Mouse (Mus musculus) adrenal gland, postnatal 25 days (tissue): ENCODE data around the gene Efcab9. TPM values are rescaled to one million over a fixed set of nuclear protein-coding genes. Genes with fewer than 3 reads are reported as not detected.
A peak's percentile ranks its signal among the peaks of the same experiment; 100 is the strongest.

Experiments
- DNase-seq: peaks from one replicate; pipeline ENCODE4 v3.0.0; 2021; ENCODE audit warnings: mixed read lengths
- total RNA-seq: library from RNA; stranded (reverse); gene quantifications from 2 replicates; pipeline ENCODE4 v1.2.3, GENCODE M21; 2021

The Efcab9 gene
- total RNA-seq, 1 experiment from 2014 or later: 1.5 TPM

GRCm38 (mm10) chr11:32556333-32556990 is 24.6 kb upstream of the Efcab9 start:
- no peak for DNase-seq

GRCm38 (mm10) chr11:32555103-32555689 is 23.3 kb upstream of the Efcab9 start:
- DNase-seq: no peak

GRCm38 (mm10) chr11:32554141-32555091 is 22.5 kb upstream of the Efcab9 start:
- no peak for DNase-seq

- no peak for DNase-seq
These were observed 21.6 kb upstream of the Efcab9 start for GRCm38 (mm10) chr11:32553311-32554140.

- DNase-seq: no peak
These were observed 20.7 kb upstream of the Efcab9 start for GRCm38 (mm10) chr11:32552401-32553090.

GRCm38 (mm10) chr11:32551579-32552297 is 19.9 kb upstream of the Efcab9 start:
- no peak for DNase-seq

- DNase-seq: no peak
These were observed 19.2 kb upstream of the Efcab9 start for GRCm38 (mm10) chr11:32551056-32551455.

GRCm38 (mm10) chr11:32550102-32550501 is 18.2 kb upstream of the Efcab9 start:
- no peak for DNase-seq

GRCm38 (mm10) chr11:32549236-32549635 is 17.4 kb upstream of the Efcab9 start:
- no peak for DNase-seq

GRCm38 (mm10) chr11:32548240-32548639 is 16.4 kb upstream of the Efcab9 start:
- DNase-seq: no peak

- DNase-seq: no peak
These were observed 15.6 kb upstream of the Efcab9 start for GRCm38 (mm10) chr11:32547391-32547947.

- DNase-seq: peak; percentile 51
These were observed 14.6 kb upstream of the Efcab9 start for GRCm38 (mm10) chr11:32546483-32546882.

- no peak for DNase-seq
These were observed 13.7 kb upstream of the Efcab9 start for GRCm38 (mm10) chr11:32545605-32546004.

- no peak for DNase-seq
These were observed 12.6 kb upstream of the Efcab9 start for GRCm38 (mm10) chr11:32544497-32544896.

GRCm38 (mm10) chr11:32544041-32544440 is 12.2 kb upstream of the Efcab9 start:
- DNase-seq: no peak

- no peak for DNase-seq
These were observed 11.0 kb upstream of the Efcab9 start for GRCm38 (mm10) chr11:32542687-32543411.

- DNase-seq: no peak
These were observed 10.3 kb upstream of the Efcab9 start for GRCm38 (mm10) chr11:32542181-32542580.

- no peak for DNase-seq
These were observed 8.6 kb upstream of the Efcab9 start for GRCm38 (mm10) chr11:32540463-32540862.

- DNase-seq: no peak
These were observed 7.8 kb upstream of the Efcab9 start for GRCm38 (mm10) chr11:32539717-32540116.

- DNase-seq: no peak
These were observed 7.0 kb upstream of the Efcab9 start for GRCm38 (mm10) chr11:32538846-32539245.
